Mouse (Mus musculus) stomach, embryonic 15.5 days (tissue): ENCODE measurements around the gene Entpd6. TPM values are rescaled to one million over a fixed set of nuclear protein-coding genes. Genes with fewer than 3 reads are reported as not detected.

Experiments used
- ATAC-seq: fragments of 200-750 bp; cut with Nextera tagmentation; 2 replicates; pipeline ENCODE4 v1.8.0; 2017; ENCODE audit warnings: low read depth, moderate number of reproducible peaks, moderate TSS enrichment; ENCODE audit not compliant: insufficient read depth, low FRiP score
- H3K27ac ChIP-seq: fragments of 300-500 bp; sonication (generic); 2 replicates; pipeline ENCODE4 v1.5.1; 2015; ENCODE audit warnings: mild to moderate bottlenecking, inconsistent platforms
- H3K27me3 ChIP-seq: fragments of 300-500 bp; sonication (generic); replicated peaks from 2 replicates; pipeline ENCODE4 v1.6.1; 2015; ENCODE audit warnings: inconsistent platforms
- H3K36me3 ChIP-seq: fragments of 300-500 bp; sonication (generic); 2 replicates; pipeline ENCODE4 v1.6.1; 2015; ENCODE audit warnings: inconsistent platforms
- H3K4me1 ChIP-seq: fragments of 300-500 bp; sonication (generic); 2 replicates; pipeline ENCODE4 v1.6.1; 2015; ENCODE audit warnings: inconsistent platforms
- H3K4me2 ChIP-seq: fragments of 300-500 bp; sonication (generic); 2 replicates; pipeline ENCODE4 v1.6.1; 2015; ENCODE audit warnings: mild to moderate bottlenecking, inconsistent platforms
- H3K4me3 ChIP-seq: fragments of 300-500 bp; sonication (generic); replicated peaks from 2 replicates; pipeline ENCODE4 v1.5.1; 2015; ENCODE audit warnings: inconsistent platforms
- H3K9ac ChIP-seq: fragments of 300-500 bp; sonication (generic); 2 replicates; pipeline ENCODE4 v1.6.1; 2015; ENCODE audit warnings: inconsistent platforms
- H3K9me3 ChIP-seq: fragments of 300-500 bp; sonication (generic); 2 replicates; pipeline ENCODE4 v1.6.1; 2016; ENCODE audit warnings: inconsistent platforms
- WGBS: fragments of 180-500 bp; shearing (Covaris S2); methylation state at CpG from one replicate; pipeline ENCODE4 v1.1.7; 2015; 5-methylcytosine and 5-hydroxymethylcytosine counted together
- polyA plus RNA-seq: library from polyadenylated mRNA; unstranded; fragments of >200 nt; fragmentation: Nextera tagmentation; extraction: Ambion mirVana; gene quantifications from 2 replicates; pipeline ENCODE4 v1.2.1, GENCODE M21; 2015

The Entpd6 gene
- polyA plus RNA-seq: 27.3 and 31.1 TPM in 2 replicates

GRCm38 (mm10) chr2:150748854-150749253 lies at the start of gene Entpd6:
Entpd6 (plus strand) TSS chr2:150749042.
- H3K9me3 ChIP-seq: no peaks in the 10 kb centered on the region
- peak within 1 kb of the TSS; percentile 98 for H3K4me2 ChIP-seq
- peak within 1 kb of the TSS; percentile 86 for H3K27ac ChIP-seq
- ATAC-seq: peak; percentile 97
- WGBS: under 1% methylated on average over 30 of the region's 30 CpGs
- H3K36me3 ChIP-seq: no peaks in the 10 kb centered on the region
- peak within 1 kb of the TSS; percentile 72 for H3K4me3 ChIP-seq
- no peaks in the 10 kb centered on the region for H3K27me3 ChIP-seq
- H3K4me1 ChIP-seq: peaks cover 13% of the 10 kb centered on the region
- peak within 1 kb of the TSS; percentile 64 for H3K9ac ChIP-seq

- H3K9ac ChIP-seq: no peak overlapping the region
- no peak overlapping the region for H3K4me2 ChIP-seq
- H3K9me3 ChIP-seq: no peaks in the 10 kb centered on the region
- H3K4me3 ChIP-seq: no peak overlapping the region
- H3K27ac ChIP-seq: no peak overlapping the region
- H3K27me3 ChIP-seq: no peaks in the 10 kb centered on the region
- WGBS: 74% methylated on average over 4 of the region's 4 CpGs
- H3K4me1 ChIP-seq: no peaks in the 10 kb centered on the region
- no peak for ATAC-seq
- H3K36me3 ChIP-seq: no peaks in the 10 kb centered on the region
Observed at GRCm38 (mm10) chr2:150712167-150712674, 36.6 kb upstream of the Entpd6 start.

GRCm38 (mm10) chr2:150735756-150736576 lies 12.9 kb upstream of the Entpd6 start:
- Histone ChIP-seq H3K9ac (no peak overlapping the region), H3K4me3 (no peak overlapping the region), H3K27me3 (no peaks in the 10 kb centered on the region), H3K27ac (no peak overlapping the region), H3K9me3 (no peaks in the 10 kb centered on the region), H3K36me3 (no peaks in the 10 kb centered on the region), H3K4me2 (no peak overlapping the region), H3K4me1 (no peaks in the 10 kb centered on the region)
- no peak for ATAC-seq
- 62% methylated on average over 11 of the region's 11 CpGs for WGBS

- 70% methylated on average over 9 of the region's 9 CpGs for WGBS
- Histone ChIP-seq H3K4me1 (no peaks in the 10 kb centered on the region), H3K4me2 (no peak overlapping the region)
Observed at GRCm38 (mm10) chr2:150737881-150738280, 11.0 kb upstream of the Entpd6 start.

GRCm38 (mm10) chr2:150740145-150740841 lies 8.5 kb upstream of the Entpd6 start:
- no peak overlapping the region for H3K9ac ChIP-seq
- H3K4me2 ChIP-seq: no peak overlapping the region
- no peak overlapping the region for H3K4me3 ChIP-seq
- H3K4me1 ChIP-seq: no peaks in the 10 kb centered on the region
- no peaks in the 10 kb centered on the region for H3K36me3 ChIP-seq
- no peak overlapping the region for H3K27ac ChIP-seq
- 58% methylated on average over 10 of the region's 10 CpGs for WGBS
- no peaks in the 10 kb centered on the region for H3K9me3 ChIP-seq
- H3K27me3 ChIP-seq: no peaks in the 10 kb centered on the region
- no peak for ATAC-seq

More at GRCm38 (mm10) chr2:150737881-150738280, 11.0 kb upstream of the Entpd6 start:
- no peak for ATAC-seq
- Histone ChIP-seq H3K4me3 (no peak overlapping the region), H3K9me3 (no peaks in the 10 kb centered on the region), H3K27ac (no peak overlapping the region), H3K36me3 (no peaks in the 10 kb centered on the region), H3K27me3 (no peaks in the 10 kb centered on the region), H3K9ac (no peak overlapping the region)

GRCm38 (mm10) chr2:150741405-150741804 lies 7.4 kb upstream of the Entpd6 start:
- Histone ChIP-seq H3K27me3 (no peaks in the 10 kb centered on the region), H3K4me2 (no peak overlapping the region), H3K9me3 (no peaks in the 10 kb centered on the region), H3K36me3 (no peaks in the 10 kb centered on the region), H3K27ac (no peak overlapping the region), H3K9ac (no peak overlapping the region), H3K4me1 (no peaks in the 10 kb centered on the region), H3K4me3 (no peak overlapping the region)
- 54% methylated on average over 4 of the region's 4 CpGs for WGBS
- ATAC-seq: no peak

- Histone ChIP-seq H3K9me3 (no peaks in the 10 kb centered on the region), H3K4me1 (peaks cover 9% of the 10 kb centered on the region), H3K36me3 (no peaks in the 10 kb centered on the region), H3K9ac (no peak overlapping the region), H3K4me3 (no peak overlapping the region), H3K4me2 (no peak overlapping the region), H3K27me3 (no peaks in the 10 kb centered on the region), H3K27ac (no peak overlapping the region)
- 59% methylated on average over 7 of the region's 7 CpGs for WGBS
- ATAC-seq: no peak
Observed at GRCm38 (mm10) chr2:150745016-150745415, 3.8 kb upstream of the Entpd6 start.

GRCm38 (mm10) chr2:150749283-150749682 lies 441 bp downstream of the Entpd6 start:
- WGBS: under 1% methylated on average over 24 of the region's 24 CpGs
- Histone ChIP-seq H3K4me2 (peak overlapping the region; percentile 98), H3K36me3 (no peaks in the 10 kb centered on the region), H3K9ac (peak overlapping the region; percentile 64), H3K4me3 (peak overlapping the region; percentile 72), H3K27ac (peak overlapping the region; percentile 86), H3K27me3 (no peaks in the 10 kb centered on the region), H3K9me3 (no peaks in the 10 kb centered on the region), H3K4me1 (peaks cover 13% of the 10 kb centered on the region)
- peak; percentile 74 for ATAC-seq

GRCm38 (mm10) chr2:150750129-150750979 lies 1.5 kb downstream of the Entpd6 start:
- no peak overlapping the region for H3K9ac ChIP-seq
- no peaks in the 10 kb centered on the region for H3K27me3 ChIP-seq
- H3K4me3 ChIP-seq: peak overlapping the region; percentile 72
- no peaks in the 10 kb centered on the region for H3K9me3 ChIP-seq
- H3K4me1 ChIP-seq: peaks cover 13% of the 10 kb centered on the region
- no peak for ATAC-seq
- no peaks in the 10 kb centered on the region for H3K36me3 ChIP-seq
- H3K4me2 ChIP-seq: peak overlapping the region; percentile 98
- 67% methylated on average over 13 of the region's 13 CpGs for WGBS
- H3K27ac ChIP-seq: no peak overlapping the region

GRCm38 (mm10) chr2:150755016-150755415 lies 6.2 kb downstream of the Entpd6 start:
- H3K4me1 ChIP-seq: peaks cover 4% of the 10 kb centered on the region
- H3K9me3 ChIP-seq: no peaks in the 10 kb centered on the region
- ATAC-seq: no peak
- peaks cover 17% of the 10 kb centered on the region for H3K36me3 ChIP-seq
- whole genome bisulfite sequencing: 89% methylated on average over 3 of the region's 3 CpGs
- no peak overlapping the region for H3K4me2 ChIP-seq
- no peaks in the 10 kb centered on the region for H3K27me3 ChIP-seq
- H3K9ac ChIP-seq: no peak overlapping the region
- H3K4me3 ChIP-seq: no peak overlapping the region
- H3K27ac ChIP-seq: no peak overlapping the region

- H3K27me3 ChIP-seq: no peaks in the 10 kb centered on the region
- H3K4me1 ChIP-seq: no peaks in the 10 kb centered on the region
- no peaks in the 10 kb centered on the region for H3K9me3 ChIP-seq
- ATAC-seq: no peak
- H3K36me3 ChIP-seq: peaks cover 29% of the 10 kb centered on the region
- H3K9ac ChIP-seq: no peak overlapping the region
- H3K4me3 ChIP-seq: no peak overlapping the region
- 84% methylated on average over 7 of the region's 7 CpGs for WGBS
- H3K27ac ChIP-seq: no peak overlapping the region
- H3K4me2 ChIP-seq: no peak overlapping the region
Observed at GRCm38 (mm10) chr2:150761476-150761875, 12.6 kb downstream of the Entpd6 start.
